Mouse (Mus musculus) MEL-GATA-1-ER (cell line): ENCODE data around the gene Ube2b.
A peak's percentile ranks its signal among the peaks of the same experiment; 100 is the strongest.

ENCODE experiments used
- DNase-seq: peaks from one replicate; pipeline ENCODE4 v3.0.0-alpha.2; 2012; ENCODE audit warnings: low read depth; ENCODE audit errors: extremely low read depth

Ube2b gene

DNA sequence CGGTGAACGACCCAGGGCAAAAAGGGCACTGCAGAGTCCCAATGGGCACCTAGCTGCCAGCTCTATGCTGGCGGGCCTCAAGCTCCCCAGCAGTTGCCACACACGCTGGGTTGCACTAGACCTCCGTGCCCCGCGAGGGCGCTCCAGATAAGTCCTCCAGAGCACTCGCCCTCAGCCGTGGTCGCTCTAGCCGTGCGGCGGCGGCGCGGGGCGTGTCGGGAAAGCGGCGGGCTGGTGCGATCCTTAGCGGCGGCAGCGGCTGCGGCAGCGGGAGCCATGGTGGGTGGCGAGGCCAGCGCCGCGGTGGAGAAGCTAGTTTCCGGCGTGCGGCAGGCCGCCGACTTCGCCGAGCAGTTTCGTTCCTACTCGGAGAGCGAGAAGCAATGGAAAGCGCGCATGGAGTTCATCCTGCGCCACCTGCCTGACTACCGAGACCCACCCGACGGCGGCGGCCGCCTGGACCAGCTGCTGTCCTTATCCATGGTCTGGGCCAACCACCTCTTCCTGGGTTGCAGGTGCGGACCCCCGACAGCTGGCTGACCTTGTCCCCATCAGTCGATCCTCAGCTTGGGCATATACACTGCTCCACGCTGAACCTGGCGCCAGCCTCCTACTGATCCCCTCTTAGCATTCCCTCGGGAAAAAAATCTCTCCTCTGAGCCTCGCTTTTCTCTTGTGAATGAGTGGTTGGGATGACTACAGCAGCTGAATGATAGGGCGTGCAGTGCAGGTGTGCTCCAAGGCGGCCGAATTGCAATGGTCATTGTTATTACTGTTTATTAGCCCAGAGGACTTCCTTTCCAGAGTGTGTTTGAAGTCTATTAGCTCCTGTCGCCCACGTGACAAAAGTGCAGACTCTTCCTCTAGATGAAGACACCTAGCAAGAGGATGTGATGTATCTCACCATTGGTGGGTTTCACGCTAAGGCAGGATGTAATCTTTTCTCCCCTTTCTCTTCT, 32.8 kb downstream of the Ube2b start, which contains the start of gene Cdkn2aipnl:
Gene Cdkn2aipnl, plus strand, starts transcription at position 219 of the 959 bp plus-strand sequence.
- peak; percentile 81 for DNase-seq

DNA sequence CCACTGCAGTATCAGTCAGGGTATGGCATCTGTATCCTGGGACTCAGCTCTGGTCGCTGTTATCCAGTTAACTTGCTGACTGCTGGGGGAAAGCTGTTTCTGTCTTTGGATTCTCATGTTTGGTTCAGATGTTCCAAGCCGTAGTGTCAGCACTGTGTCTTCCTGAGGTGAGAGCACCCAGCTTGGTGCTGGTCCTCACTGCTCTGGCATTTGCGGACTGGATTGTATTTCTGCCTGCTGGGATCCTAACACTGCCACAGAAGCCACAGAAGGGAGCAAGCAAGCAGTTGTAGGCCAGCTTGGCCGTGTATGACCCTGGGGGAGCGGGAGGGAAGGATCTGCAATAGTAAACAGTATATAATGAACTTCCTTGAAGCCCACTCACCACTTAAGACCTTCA, 33.9 kb downstream of the Ube2b start:
- no peak for DNase-seq

DNA sequence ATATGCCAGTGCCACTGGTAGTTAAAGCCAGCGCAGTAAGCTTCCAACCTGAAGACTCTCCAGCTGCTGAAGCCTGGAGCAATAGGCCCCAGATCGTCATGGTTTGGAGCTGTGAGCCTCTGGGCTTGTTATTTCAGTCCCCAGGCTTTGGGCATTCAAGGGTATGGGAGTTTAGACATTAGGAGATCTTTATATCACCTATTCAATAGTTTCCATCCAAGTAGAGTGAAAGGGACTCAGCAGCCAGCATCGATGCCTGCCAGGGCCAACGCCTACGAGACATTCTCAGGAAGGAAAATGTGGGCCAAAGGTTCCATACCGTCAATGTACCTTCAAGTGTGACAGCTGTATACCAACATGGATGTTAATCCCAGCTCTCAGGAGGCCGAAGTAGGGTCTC, 38.3 kb downstream of the Ube2b start:
- no peak for DNase-seq

DNA sequence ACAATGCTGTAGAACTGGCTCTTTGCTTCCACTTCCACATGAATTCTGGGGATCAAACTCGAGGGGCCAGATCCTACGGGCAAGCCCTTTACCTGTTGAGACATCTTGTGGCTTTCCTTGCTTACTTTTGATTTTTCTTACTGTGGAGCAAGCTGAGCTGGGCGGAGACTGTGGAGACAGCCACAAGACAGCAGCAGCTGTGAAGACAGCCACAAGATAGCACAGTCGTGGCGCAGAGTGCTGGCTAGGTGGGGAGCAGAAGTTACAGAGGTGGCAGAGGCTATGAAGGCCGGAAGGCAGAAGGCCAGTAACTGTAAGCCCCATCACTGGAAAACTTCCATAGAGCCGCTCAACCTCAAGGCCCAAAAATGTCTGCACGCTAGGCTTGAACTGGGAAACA, 38.8 kb downstream of the Ube2b start:
- DNase-seq, result no peak

DNA sequence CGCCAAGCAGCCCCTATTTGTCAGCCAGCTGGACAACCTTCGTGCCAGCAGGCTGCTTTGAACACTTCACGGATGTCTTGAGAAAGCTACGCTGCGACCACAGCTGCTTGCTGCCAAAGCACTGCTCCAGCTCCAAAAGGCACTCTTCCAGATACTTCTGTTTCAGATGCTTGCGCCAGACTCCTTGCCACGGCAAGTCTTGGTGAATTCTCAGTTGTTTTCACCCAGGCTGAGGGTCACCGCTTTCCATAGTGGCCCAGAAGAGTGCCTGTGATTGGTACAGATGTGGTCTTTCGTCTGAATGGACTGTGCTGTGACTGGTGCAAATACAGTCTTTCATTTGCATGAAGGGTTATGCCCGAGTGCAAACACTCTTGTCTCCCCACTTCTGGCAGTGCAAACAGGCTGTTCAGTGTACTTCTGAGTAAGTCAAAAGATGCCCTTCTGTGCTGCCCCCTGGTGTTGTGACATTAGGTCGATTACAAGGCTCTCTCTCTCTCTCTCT, 39.5 kb downstream of the Ube2b start:
- no peak for DNase-seq

DNA sequence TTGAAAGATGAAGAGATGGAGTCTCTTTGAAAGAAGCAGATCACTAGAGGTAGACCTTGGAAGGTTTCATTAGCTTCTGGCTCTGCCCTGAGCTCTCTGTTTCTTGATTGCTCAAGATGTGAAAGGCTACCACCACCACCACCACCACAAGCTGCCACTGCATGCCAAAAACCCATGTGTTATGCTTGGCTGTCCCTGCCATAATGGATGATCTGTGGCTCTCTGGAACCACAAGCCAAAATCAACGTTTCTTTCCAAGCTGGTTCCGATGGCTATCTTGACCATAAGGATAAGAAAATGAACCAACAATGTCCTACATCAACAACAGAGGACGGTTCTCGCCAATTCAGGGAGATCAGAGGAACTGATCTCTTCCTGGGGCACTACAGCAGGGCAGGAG, 40.5 kb downstream of the Ube2b start:
- no peak for DNase-seq

DNA sequence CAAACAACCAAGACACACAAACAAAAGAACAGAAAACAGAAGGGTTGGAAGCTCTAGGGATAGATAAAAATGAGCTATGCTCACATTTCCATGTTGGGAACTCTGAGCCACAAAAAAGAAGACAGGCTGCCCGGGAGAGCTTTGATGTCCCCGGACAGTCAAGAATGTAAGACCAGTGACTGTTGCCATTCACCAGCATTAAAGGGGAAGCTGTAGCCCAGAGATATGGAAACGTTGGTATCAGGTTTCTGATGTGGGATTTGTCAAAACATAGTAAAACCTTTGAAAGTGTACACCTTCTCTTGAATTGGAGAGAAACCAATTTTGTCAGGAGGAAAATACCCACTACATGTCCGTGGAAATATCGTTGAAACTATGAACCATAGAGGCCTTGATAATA, 41.1 kb downstream of the Ube2b start:
- no peak for DNase-seq

DNA sequence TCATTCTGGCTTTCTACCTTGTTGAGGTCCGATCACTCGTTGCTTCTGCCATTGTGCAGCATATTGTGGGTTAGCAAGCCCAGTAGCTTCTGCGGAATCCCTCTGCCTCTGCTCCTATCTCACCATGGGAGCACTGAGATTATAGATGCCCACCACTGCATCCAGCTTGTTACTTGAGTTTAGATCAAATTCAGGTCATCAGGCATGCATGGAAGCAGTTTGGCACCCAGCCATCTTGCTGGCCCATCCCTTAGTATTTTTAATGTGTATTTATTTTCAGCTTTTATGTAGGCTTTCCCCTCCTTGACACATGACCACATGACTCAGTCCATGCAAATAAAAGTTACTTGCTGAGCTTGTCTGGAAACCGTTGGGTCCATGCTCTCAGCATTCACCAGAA, 42.8 kb downstream of the Ube2b start:
- no peak for DNase-seq

DNA sequence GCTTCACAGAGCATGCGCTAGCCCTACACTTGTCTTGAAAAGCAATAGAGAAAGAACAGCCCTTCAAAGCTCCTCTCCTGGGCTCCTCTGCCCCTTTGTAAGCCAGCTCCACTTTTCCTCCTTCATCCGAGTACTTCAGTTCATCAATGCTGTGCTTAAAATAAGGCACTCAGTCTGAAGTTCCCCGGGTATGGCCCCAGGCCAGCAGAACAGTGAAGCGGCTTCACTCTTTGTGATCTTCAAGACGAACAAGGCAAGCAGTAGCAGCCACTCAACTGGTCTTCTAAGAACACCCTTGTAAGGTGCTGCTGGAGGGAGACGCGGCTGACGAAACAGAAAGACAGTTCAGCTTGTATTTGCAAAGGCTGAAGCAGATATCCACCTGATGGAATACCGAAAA, 44.5 kb downstream of the Ube2b start:
- DNase-seq, result no peak

DNA sequence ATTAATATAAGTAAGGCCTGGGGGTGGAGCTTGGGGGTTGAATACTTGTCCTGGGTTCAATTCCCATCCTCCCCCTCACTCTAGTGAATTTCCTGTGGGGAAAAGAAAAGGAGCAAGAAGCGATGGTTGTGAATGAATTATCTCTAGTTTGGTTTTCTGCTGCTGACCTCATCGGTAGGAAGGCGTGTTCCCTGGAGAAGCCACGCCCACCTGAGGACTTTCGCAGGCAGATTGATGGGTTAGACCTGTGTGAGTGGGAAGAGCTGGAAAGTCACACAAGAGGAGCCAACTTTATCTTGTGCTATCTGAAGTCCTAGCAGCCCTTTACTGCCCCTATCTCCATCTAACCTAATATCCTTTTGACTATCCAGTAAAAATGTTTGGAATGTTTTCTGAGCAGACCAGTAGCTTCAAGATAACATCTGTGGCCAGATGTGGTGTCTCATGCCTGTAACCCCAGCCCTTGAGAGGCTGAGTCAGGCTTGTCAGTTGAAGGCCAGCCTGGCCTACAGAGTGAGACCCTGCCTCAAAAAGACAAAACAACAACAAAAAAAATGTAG, 48.6 kb downstream of the Ube2b start:
- no peak for DNase-seq

DNA sequence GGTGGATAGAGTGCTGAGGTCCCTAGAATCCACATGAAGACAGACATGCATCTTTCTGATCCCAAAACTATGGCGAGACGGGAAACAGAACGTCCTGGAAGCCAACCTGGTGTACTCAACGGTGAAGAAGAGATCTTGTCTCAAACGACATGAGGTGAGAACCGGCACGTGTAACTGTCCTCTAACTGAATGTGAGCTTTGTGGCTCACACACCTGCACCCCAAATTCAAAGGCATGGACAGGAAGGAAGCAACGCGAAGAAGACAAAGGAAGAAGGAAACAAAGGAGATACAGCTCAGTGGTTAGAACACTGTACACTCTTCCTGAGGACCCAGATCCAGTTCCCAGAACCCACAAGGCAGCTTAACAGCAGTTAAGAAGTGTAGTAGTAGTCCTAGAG, 50.6 kb downstream of the Ube2b start:
- DNase-seq, result no peak

DNA sequence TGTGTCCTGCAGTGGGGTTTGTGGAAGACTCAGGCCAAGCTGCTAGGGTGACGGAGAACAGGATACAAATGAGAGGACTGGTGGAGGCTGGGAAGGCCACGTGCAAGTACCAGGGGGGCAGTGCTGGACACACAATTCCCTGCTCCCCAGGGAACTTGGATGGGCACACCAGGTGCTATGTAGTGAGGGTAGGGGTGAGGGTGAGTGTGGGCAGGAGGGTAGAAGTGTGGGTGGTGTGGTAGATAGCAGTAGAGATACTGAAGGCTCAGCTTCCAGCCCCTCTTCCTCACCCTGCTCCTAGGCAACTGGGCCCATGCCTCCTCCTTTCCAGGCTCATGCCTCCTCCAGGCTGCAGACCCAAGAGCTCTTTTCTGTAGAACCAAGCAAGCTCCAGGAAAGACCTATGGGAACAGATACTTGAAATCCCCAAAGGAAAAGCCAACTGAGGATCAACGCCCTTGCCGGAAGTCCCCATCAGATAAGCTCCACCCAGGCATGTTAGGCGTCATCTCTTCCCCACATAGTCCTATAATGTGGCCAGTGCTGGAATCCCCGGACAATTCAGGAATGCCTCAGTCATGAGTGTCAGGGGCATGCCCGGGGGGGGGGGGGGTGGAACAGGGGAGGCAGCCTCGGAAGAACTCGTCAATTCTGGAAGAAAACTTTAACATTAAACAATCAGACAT, 51.3 kb downstream of the Ube2b start:
- DNase-seq, result no peak

DNA sequence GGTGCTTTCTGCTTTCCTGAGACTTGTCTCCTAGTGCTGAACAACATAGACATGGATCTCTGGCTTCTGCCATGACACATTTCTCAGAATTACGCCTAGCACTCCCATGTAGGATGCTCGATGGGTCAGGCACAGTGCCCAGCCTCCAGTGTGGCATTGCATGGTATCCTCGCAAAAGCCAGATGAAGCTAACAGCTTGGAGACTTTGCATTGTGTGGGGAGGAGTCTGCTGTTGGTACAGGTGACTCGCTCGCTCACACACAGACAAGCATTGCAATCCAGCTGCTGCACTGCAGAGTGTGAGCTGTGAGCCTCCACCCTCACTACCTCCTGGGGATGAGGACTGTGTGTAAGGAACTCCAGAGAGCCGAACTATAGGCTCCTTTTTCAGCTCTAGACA, 54.4 kb downstream of the Ube2b start:
- no peak for DNase-seq

DNA sequence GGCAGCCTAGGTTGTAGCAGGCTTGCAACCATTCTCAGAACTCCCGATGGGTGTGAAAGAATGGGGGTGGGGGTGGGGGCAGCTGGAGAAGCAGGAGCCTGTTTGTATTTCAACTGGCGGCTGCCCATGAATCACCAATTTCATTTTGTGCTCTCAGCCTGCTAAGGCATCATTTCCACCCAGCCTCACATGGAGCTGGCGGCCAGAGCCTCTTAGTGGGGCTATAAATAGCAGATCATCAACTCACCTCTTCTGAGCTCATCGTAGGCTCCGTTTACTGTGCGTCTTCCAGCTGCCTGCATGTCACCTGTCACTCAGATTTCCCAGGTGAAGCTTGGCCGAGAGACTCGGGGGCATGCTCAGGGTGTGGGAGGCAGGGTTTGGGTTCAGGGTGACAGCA, 55.0 kb downstream of the Ube2b start:
- DNase-seq, result no peak

DNA sequence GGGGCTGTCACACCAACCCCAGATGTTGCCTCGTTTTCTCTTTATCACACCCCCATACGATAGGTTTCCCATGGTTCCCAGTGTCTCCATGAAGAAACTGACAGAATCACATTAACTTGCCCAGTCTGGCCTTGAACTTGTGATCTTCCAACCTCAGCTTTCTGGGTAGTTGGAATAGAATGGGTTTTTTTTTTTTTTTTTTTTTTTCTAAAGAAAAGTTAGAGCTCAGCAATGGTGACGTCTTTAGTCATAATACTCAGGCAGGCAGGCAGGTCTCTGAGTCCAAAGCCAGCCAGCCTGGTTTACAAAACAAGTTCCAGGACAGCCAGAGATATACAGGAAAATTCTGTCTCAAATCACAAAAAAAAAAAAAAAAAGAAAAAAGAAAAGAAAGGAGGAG, 56.3 kb downstream of the Ube2b start:
- DNase-seq, result no peak

DNA sequence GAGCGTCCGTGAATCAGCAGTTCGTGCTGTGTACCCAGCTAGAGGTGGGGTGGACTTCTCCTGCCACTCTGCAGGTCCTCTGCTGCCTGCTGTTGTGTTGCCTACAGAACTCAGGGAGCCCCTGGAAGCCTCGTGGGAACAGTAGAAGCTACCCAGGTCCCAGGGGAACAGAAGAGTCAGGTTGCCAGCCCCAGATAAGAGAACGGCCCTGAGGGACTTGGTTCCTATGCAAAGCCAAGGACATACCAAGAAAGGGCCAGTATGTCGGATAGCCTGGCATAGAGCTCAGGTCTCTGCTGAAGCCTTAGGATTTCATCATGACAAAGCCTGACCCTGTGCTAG, 57.1 kb downstream of the Ube2b start:
- no peak for DNase-seq

DNA sequence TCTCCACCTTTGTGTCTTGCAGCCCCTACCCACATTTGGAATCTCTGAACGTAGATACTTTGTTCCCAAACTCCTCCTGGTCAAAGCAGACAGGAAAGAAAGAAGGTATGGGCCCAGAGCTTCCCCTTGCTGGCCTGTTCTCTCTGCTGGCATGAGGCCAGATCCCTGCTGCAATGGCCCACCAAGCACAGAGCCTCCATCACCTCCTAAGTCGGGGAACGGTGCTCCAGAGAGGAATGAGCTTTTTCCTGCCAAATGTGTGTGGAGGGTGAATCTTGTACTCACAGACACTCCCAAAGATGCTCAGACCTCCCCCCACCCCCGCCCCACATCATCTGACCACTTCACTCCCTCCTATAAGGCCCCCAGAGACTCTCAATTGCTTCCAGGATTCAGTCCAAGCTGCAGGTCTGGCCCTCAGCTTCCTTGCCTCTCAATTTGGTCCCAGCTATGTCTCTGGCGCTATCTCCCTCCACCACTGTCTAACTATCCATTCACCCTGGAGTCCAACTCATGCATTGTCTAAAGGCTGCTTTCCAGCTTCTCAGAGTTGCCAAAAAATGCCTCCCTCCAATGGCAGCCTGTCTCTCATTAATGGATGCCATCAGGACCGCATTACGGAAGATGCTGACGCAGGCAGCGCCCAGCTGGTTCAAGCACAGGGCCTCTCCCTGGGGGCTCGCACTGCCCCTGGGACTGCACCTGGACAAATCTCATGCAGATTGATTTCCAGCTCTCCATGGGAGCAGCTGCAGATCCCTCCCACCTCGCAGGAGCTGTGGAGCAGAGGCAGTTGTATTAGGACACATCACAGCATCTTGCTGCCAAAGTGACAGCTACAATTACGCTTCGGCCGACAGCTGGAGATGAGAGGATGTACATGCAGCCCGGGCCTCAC, 57.7 kb downstream of the Ube2b start:
- no peak for DNase-seq

DNA sequence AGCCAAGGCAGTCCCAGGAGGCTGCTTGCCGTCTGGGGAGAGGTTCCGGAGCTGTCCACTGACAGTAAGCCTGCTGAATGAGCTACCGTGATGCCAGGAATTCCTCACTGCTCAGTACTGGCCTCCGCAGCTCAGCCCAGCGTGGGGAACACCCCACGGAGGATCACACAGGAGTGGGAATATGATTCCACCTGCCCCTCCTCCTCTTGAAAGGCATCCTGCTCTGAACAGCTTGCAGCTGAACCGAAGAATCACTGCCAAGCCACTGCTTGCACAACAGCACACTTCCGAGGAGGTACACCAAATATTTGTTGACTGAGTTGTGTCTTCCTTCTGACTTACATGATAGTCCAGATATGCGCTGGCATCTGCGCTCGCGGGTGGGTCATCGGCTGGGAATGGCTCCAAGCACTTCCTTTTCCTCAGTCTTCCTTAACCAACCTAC, 60.0 kb downstream of the Ube2b start:
- DNase-seq, result no peak

DNA sequence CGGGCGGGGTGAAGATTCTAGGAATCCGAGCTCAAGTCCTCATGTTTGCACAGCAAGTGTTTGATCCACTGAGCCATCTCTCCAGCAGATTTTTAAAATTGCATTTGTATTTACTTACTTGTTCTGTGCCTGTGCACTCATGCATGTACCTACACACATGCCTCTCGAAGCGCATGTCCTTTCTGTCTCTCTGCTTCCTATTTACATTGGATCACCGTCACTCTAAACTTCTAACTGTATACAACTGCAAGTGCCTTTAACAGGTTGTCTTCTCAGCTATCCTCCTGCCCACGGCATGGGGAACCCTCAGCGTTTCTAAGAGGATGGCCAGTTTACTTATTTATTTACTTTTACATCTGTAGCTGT, 61.0 kb downstream of the Ube2b start:
- no peak for DNase-seq

DNA sequence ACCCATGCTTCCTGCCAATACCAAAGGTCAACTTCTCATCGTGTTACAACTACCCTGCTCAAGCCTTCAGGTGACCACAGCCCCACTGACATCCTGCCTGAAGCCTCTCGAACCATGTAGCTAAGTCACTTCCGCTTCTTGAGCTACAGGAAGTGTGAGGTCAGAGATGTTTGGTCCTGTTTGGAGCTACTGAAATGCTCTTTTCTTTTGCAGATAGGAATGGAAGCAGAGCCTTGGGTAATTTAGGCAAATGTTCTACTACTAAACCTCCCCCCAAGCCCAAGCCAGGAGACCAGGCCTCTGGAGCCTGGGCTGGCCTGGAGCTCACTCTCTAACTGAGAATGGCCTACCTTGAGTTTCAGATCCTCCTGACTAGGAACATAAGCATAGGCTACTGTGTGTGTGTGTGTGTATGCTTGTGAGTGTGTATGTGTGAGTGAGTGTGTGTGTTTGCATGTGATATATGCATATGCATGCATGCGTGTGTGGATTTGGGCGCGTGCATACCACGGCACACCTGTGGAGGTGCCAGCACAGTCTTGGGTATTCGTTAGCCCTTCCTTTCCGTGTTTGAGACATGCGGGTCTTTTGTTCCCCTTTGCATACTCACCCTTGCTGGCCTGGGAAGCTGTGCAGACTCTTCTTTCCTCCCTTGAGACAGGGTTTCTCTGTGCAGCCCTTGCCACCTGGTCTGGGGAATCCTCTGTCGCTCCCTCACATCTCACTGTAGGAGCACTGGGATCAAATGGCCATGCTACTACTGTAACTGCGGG, 61.6 kb downstream of the Ube2b start:
- no peak for DNase-seq
